Mouse (Mus musculus): ENCODE results near the gene Ckap4. TPM values are rescaled to one million over a fixed set of nuclear protein-coding genes. Genes with fewer than 3 reads are reported as not detected.
A peak's percentile ranks its signal among the peaks of the same experiment; 100 is the strongest.

Gene Ckap4
- total RNA-seq, 1 experiment, result 86.8 TPM

- Histone ChIP-seq H3K27ac (ENCODE audit: insufficient read depth, low read depth, low read length, poor library complexity, severe bottlenecking) (no peak overlapping the region), H3K9me3 (ENCODE audit: control insufficient read depth, insufficient read depth, low read depth, low read length) (no peaks in the 10 kb centered on the region), H3K4me1 (ENCODE audit: control insufficient read depth in 2 of 2, insufficient read depth in 2 of 2, low read length in 2 of 2, poor library complexity in 1 of 2) (peaks cover 3 to 7% of the 10 kb centered on the region in 2 experiments), H3K4me3 (ENCODE audit: insufficient read depth in 1 of 2, low read depth in 1 of 2, low read length in 2 of 2, poor library complexity in 1 of 2, severe bottlenecking in 1 of 2) (no peak overlapping the region), H3K9ac (ENCODE audit: insufficient read depth, low read depth, low read length, poor library complexity, severe bottlenecking) (no peak overlapping the region), H3K36me3 (ENCODE audit: control insufficient read depth, insufficient read depth, low read length, poor library complexity, severe bottlenecking) (no peaks in the 10 kb centered on the region)
- DNase-seq (ENCODE audit: low read depth, low spot score), result no peak
- in situ Hi-C loops (cut with MboI; ENCODE audit: low sequenced_read_pairs in 2 of 2, unreplicated experiment in 2 of 2), result no loop called here
- no peak for TF ChIP-seq ZC3H11A (IDR thresholded peaks at IDR 0.05; ENCODE audit: borderline replicate concordance, low read depth, low read length)
- no peak for TF ChIP-seq HCFC1 (IDR thresholded peaks at IDR 0.05; ENCODE audit: borderline replicate concordance, insufficient read depth, low read length)
- no peak for TF ChIP-seq MAFK (IDR thresholded peaks at IDR 0.05; ENCODE audit: insufficient read depth, low read depth, low read length)
- no peak for TF ChIP-seq CHD2 (IDR thresholded peaks at IDR 0.05; ENCODE audit: low read depth, low read length)
- TF ChIP-seq ZNF384 (IDR thresholded peaks at IDR 0.05; ENCODE audit: low read depth, low read length), result no peak
These were observed 26.1 kb upstream of the Ckap4 start for GRCm38 (mm10) chr10:84559986-84560385.

DNA sequence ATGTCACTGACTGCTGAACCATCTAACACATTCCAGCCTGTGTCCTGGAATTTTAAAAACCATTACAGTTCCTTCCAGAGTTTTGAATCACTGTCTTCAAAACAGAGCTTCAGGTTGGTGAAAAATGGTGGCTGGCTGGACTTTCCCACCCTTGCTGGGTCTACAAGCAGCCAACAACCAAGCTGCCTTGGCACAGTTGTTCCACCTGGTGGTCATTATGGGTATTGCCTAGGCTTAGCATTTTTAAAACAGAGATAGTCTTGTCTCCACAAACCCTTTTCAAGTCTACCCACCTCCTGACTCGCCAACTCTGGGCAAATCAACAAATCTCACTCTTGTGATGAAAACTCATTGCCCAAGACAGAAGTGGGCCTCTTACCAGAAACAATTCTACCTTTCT is 24.6 kb upstream of the Ckap4 start:
- in situ Hi-C loops (cut with MboI; ENCODE audit: low sequenced_read_pairs in 2 of 2, unreplicated experiment in 2 of 2), result no loop called here

DNA sequence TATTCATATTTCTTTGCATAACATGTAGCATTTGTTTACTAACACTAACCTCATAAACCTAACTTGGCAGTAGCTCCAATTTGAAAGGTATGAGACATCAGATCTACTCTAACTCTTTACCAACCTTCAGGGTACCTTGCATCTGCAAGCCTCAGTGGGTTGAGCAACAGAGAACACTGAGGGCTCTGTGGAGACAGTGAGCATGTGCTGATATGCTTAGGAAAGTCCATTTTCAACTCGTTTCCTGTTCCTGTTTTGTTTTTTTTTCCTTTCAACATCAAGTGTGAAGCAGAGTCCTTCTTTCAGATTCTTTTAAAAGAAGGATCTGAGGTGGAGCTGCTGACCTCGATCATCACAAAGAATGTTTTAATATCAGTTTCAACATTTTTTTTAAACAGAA is 22.3 kb upstream of the Ckap4 start:
- TF ChIP-seq HCFC1 (IDR thresholded peaks at IDR 0.05; ENCODE audit: borderline replicate concordance, insufficient read depth, low read length) (no peak), MAFK (IDR thresholded peaks at IDR 0.05; ENCODE audit: insufficient read depth, low read depth, low read length) (no peak), CHD2 (IDR thresholded peaks at IDR 0.05; ENCODE audit: low read depth, low read length) (no peak), ZC3H11A (IDR thresholded peaks at IDR 0.05; ENCODE audit: borderline replicate concordance, low read depth, low read length) (no peak), ZNF384 (IDR thresholded peaks at IDR 0.05; ENCODE audit: low read depth, low read length) (no peak)
- Histone ChIP-seq H3K9me3 (ENCODE audit: control insufficient read depth, insufficient read depth, low read depth, low read length) (no peaks in the 10 kb centered on the region), H3K4me3 (ENCODE audit: insufficient read depth in 1 of 2, low read depth in 1 of 2, low read length in 2 of 2, poor library complexity in 1 of 2, severe bottlenecking in 1 of 2) (no peak overlapping the region), H3K36me3 (ENCODE audit: control insufficient read depth, insufficient read depth, low read length, poor library complexity, severe bottlenecking) (peaks cover 3% of the 10 kb centered on the region), H3K4me1 (ENCODE audit: control insufficient read depth in 2 of 2, insufficient read depth in 2 of 2, low read length in 2 of 2, poor library complexity in 1 of 2) (peaks cover 2 to 15% of the 10 kb centered on the region in 2 experiments; a peak in 2 of 4 replicates), H3K9ac (ENCODE audit: insufficient read depth, low read depth, low read length, poor library complexity, severe bottlenecking) (no peak overlapping the region), H3K27ac (ENCODE audit: insufficient read depth, low read depth, low read length, poor library complexity, severe bottlenecking) (no peak overlapping the region; the same call in 1 of the 2 replicates)
- DNase-seq (ENCODE audit: low read depth, low spot score), result no peak
- in situ Hi-C loops (cut with MboI; ENCODE audit: low sequenced_read_pairs in 2 of 2, unreplicated experiment in 2 of 2), result no loop called here

More for the DNA sequence above, 24.6 kb upstream of the Ckap4 start:
- Histone ChIP-seq H3K9ac (ENCODE audit: insufficient read depth, low read depth, low read length, poor library complexity, severe bottlenecking) (no peak overlapping the region), H3K4me3 (ENCODE audit: insufficient read depth in 1 of 2, low read depth in 1 of 2, low read length in 2 of 2, poor library complexity in 1 of 2, severe bottlenecking in 1 of 2) (no peak overlapping the region), H3K36me3 (ENCODE audit: control insufficient read depth, insufficient read depth, low read length, poor library complexity, severe bottlenecking) (no peaks in the 10 kb centered on the region), H3K9me3 (ENCODE audit: control insufficient read depth, insufficient read depth, low read depth, low read length) (no peaks in the 10 kb centered on the region), H3K27ac (ENCODE audit: insufficient read depth, low read depth, low read length, poor library complexity, severe bottlenecking) (no peak overlapping the region), H3K4me1 (ENCODE audit: control insufficient read depth in 2 of 2, insufficient read depth in 2 of 2, low read length in 2 of 2, poor library complexity in 1 of 2) (peaks cover 3 to 10% of the 10 kb centered on the region in 2 experiments)
- DNase-seq (ENCODE audit: low read depth, low spot score), result peak; percentile 56
- TF ChIP-seq ZC3H11A (IDR thresholded peaks at IDR 0.05; ENCODE audit: borderline replicate concordance, low read depth, low read length), result peak; percentile 45; the same call in 1 of the 2 replicates
- TF ChIP-seq ZNF384 (IDR thresholded peaks at IDR 0.05; ENCODE audit: low read depth, low read length), result no peak
- peak; percentile 45; the same call in 1 of the 2 replicates for TF ChIP-seq HCFC1 (IDR thresholded peaks at IDR 0.05; ENCODE audit: borderline replicate concordance, insufficient read depth, low read length)
- TF ChIP-seq MAFK (IDR thresholded peaks at IDR 0.05; ENCODE audit: insufficient read depth, low read depth, low read length), result no peak
- no peak for TF ChIP-seq CHD2 (IDR thresholded peaks at IDR 0.05; ENCODE audit: low read depth, low read length)

DNA sequence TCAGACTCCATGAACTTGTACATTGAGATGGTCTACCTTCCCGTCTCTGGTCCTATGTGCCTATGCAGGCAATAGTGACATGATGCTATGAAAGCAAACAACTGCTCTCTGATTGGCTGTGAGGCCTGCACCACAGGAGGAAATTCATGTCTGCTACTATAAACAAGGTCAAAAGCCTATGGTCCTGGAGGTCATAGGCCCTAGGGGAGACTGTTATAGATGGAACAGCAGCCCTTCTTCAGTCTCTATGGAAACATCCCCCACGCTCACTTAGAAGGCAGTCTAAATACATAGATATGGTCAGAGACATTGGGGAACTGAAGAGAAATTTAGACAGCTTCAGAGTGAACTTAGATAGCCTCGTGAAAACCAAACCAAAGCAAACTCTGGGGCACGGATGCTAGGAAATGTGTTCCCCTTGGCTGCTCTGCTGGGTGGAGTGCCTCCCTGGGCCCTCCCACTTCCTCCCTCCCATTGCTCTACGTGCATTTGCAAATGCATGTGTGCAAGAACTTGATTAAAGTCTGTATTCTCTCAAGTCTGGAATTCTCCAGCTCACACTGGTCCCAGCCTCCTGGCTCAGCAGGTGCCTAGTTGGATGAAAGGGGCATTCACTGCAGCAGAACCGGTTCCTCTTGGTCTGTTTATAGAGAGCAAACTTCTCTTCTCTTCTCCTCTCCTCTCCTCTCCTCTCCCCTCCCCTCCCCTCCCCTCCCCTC is 20.6 kb upstream of the Ckap4 start:
- in situ Hi-C loops (cut with MboI; ENCODE audit: low sequenced_read_pairs in 2 of 2, unreplicated experiment in 2 of 2), result no loop called here
- Histone ChIP-seq H3K27ac (ENCODE audit: insufficient read depth, low read depth, low read length, poor library complexity, severe bottlenecking) (peak overlapping the region; percentile 92; the same call in 1 of the 2 replicates), H3K4me3 (ENCODE audit: insufficient read depth in 1 of 2, low read depth in 1 of 2, low read length in 2 of 2, poor library complexity in 1 of 2, severe bottlenecking in 1 of 2) (peak overlapping the region; percentile 11 to 54), H3K9ac (ENCODE audit: insufficient read depth, low read depth, low read length, poor library complexity, severe bottlenecking) (no peak overlapping the region; the same call in 1 of the 2 replicates), H3K4me1 (ENCODE audit: control insufficient read depth in 2 of 2, insufficient read depth in 2 of 2, low read length in 2 of 2, poor library complexity in 1 of 2) (peaks cover 2 to 15% of the 10 kb centered on the region in 2 experiments; a peak in 2 of 4 replicates), H3K36me3 (ENCODE audit: control insufficient read depth, insufficient read depth, low read length, poor library complexity, severe bottlenecking) (peaks cover 3% of the 10 kb centered on the region), H3K9me3 (ENCODE audit: control insufficient read depth, insufficient read depth, low read depth, low read length) (no peaks in the 10 kb centered on the region)
- peak; percentile 92 for DNase-seq (ENCODE audit: low read depth, low spot score)
- TF ChIP-seq ZC3H11A (IDR thresholded peaks at IDR 0.05; ENCODE audit: borderline replicate concordance, low read depth, low read length), result no peak
- TF ChIP-seq MAFK (IDR thresholded peaks at IDR 0.05; ENCODE audit: insufficient read depth, low read depth, low read length), result no peak
- TF ChIP-seq CHD2 (IDR thresholded peaks at IDR 0.05; ENCODE audit: low read depth, low read length), result no peak
- TF ChIP-seq HCFC1 (IDR thresholded peaks at IDR 0.05; ENCODE audit: borderline replicate concordance, insufficient read depth, low read length), result no peak; the same call in 1 of the 2 replicates
- no peak for TF ChIP-seq ZNF384 (IDR thresholded peaks at IDR 0.05; ENCODE audit: low read depth, low read length)

Data from ES-E14 (cell line).